Mouse (Mus musculus): ENCODE measurements around the gene Chmp6. TPM values are rescaled to one million over a fixed set of nuclear protein-coding genes. Genes with fewer than 3 reads are reported as not detected.

Chmp6 gene
- total and polyA plus RNA-seq, 2 experiments from 2014 or later = 79.5 to 121 TPM

DNA sequence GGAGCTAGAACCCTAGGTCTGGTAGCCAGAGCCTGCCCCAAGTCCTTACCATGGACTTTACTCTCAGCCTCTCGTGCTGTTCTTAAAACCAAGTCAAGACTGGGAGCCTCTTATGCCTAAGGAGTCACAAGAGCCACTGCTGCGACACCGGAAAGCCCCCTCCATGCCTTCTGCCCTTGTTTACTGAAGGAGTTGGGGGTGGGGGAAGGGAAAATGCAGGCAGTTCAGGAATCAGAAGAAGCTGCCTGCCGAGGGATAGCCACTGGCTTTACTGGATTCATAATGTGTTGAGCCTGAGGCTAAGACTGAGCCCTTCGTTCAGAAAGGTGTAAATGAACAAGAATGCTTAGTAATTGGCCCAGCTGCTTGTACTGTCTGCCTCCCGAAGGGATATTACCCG is 396 bp upstream of the Chmp6 start:
- Histone ChIP-seq H3K27me3 (ENCODE audit: insufficient read depth, low read length) (no peaks in the 10 kb centered on the region), H3K4me3 (ENCODE audit: low read depth, low read length) (peak overlapping the region; percentile 80), H3K9ac (replicated peaks; ENCODE audit: low read length, poor library complexity, severe bottlenecking) (peak overlapping the region; percentile 77), H3K27ac (ENCODE audit: low read depth, low read length) (peak overlapping the region; percentile 80), H3K9me3 (ENCODE audit: low read length) (no peaks in the 10 kb centered on the region), H3K4me2 (ENCODE audit: low read depth, low read length, poor library complexity, severe bottlenecking) (peak overlapping the region; percentile 87), H3K4me1 (ENCODE audit: insufficient read depth, low read length) (peaks cover 11% of the 10 kb centered on the region), H3K36me3 (ENCODE audit: insufficient read depth, low read length) (peaks cover 19% of the 10 kb centered on the region)
- 7% methylated on average over 7 of the region's 7 CpGs for WGBS
- no peak for TF ChIP-seq CTCF (IDR thresholded peaks at IDR 0.05)
- ATAC-seq (ENCODE audit: low FRiP score) = no peak
- DNase-seq (ENCODE audit: low spot score) = no peak

DNA sequence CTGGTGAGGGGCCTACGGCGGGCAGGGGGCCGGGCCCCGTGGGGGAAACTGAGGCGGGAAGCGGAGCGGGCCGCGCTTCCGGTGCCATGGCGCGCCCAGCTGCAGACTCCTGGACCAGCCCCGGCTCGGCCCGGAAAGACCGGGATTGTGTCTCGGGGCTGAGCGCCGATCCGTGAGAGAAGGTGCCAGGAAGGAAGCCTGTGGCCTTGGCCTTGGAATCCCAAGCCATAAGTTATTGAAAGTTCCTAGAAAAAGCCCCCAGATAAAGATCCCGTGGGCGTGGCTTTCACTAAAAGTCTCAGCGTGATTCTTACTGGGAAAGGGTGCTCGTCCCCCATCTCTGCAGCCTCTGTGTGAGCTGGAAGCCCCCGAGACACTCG is 684 bp downstream of the Chmp6 start:
- peak overlapping the region; percentile 87 for H3K4me2 ChIP-seq (ENCODE audit: low read depth, low read length, poor library complexity, severe bottlenecking)
- peak overlapping the region; percentile 80 for H3K4me3 ChIP-seq (ENCODE audit: low read depth, low read length)
- no peaks in the 10 kb centered on the region for H3K27me3 ChIP-seq (ENCODE audit: insufficient read depth, low read length)
- H3K36me3 ChIP-seq (ENCODE audit: insufficient read depth, low read length) = peaks cover 29% of the 10 kb centered on the region
- no peaks in the 10 kb centered on the region for H3K9me3 ChIP-seq (ENCODE audit: low read length)
- peak; percentile 17; the same call in 1 of the 2 replicates for ATAC-seq (ENCODE audit: low FRiP score)
- peak overlapping the region; percentile 77 for H3K9ac ChIP-seq (replicated peaks; ENCODE audit: low read length, poor library complexity, severe bottlenecking)
- DNase-seq (ENCODE audit: low spot score) = no peak
- H3K27ac ChIP-seq (ENCODE audit: low read depth, low read length) = peak overlapping the region; percentile 80
- peaks cover 11% of the 10 kb centered on the region for H3K4me1 ChIP-seq (ENCODE audit: insufficient read depth, low read length)
- TF ChIP-seq CTCF (IDR thresholded peaks at IDR 0.05) = no peak
- under 1% methylated on average over 26 of the region's 26 CpGs for WGBS

DNA sequence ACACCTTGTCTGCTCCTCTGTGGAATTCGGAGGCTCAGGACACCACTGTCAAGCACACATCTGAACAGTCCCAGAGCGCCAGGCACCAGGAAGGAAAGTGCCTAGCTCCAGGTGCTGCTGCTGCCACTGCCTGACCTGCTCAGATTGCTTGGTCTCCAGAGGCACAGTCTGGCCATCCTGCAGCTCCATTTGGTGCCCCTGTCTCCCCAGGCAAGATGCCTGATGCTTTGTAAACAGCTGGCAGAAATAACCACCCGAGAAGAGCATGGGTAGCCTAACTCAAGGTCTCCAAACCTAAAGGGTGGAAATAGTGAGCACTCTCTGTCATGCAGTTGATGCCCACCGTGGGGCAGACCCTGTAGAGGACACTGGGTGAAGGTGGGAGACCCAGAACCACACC is 1.1 kb downstream of the Chmp6 start:
- Histone ChIP-seq H3K4me2 (ENCODE audit: low read depth, low read length, poor library complexity, severe bottlenecking) (peak overlapping the region; percentile 87), H3K4me1 (ENCODE audit: insufficient read depth, low read length) (peaks cover 11% of the 10 kb centered on the region), H3K27ac (ENCODE audit: low read depth, low read length) (peak overlapping the region; percentile 80; the same call in 1 of the 2 replicates), H3K9ac (replicated peaks; ENCODE audit: low read length, poor library complexity, severe bottlenecking) (peak overlapping the region; percentile 77), H3K27me3 (ENCODE audit: insufficient read depth, low read length) (no peaks in the 10 kb centered on the region), H3K36me3 (ENCODE audit: insufficient read depth, low read length) (peaks cover 34% of the 10 kb centered on the region), H3K9me3 (ENCODE audit: low read length) (no peaks in the 10 kb centered on the region), H3K4me3 (ENCODE audit: low read depth, low read length) (peak overlapping the region; percentile 80)
- WGBS = 17% methylated on average over 4 of the region's 4 CpGs
- no peak for TF ChIP-seq CTCF (IDR thresholded peaks at IDR 0.05)
- DNase-seq (ENCODE audit: low spot score) (no peak), ATAC-seq (ENCODE audit: low FRiP score) (no peak)

DNA sequence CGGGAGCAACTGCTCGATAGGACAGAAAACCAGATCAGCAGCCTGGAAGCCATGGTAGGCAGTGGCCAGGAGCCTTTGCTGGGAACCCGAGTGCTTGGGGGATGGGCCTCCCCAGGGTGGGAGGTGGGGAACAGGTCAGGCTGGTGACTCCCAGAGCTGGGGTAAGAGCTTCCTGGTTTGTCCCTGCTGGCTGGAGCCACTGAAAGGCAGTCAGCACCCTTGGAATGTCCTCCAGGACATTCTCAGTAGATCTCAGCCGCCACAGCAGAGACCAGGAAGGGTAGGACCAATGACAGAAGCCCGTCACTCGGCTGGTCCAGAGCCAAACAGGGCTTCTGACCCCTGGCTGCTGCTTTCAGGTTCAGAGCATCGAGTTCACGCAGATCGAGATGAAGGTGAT is 2.4 kb downstream of the Chmp6 start:
- H3K9ac ChIP-seq (replicated peaks; ENCODE audit: low read length, poor library complexity, severe bottlenecking) = no peak overlapping the region
- no peaks in the 10 kb centered on the region for H3K9me3 ChIP-seq (ENCODE audit: low read length)
- TF ChIP-seq CTCF (IDR thresholded peaks at IDR 0.05) = no peak
- no peak overlapping the region for H3K4me2 ChIP-seq (ENCODE audit: low read depth, low read length, poor library complexity, severe bottlenecking)
- no peak overlapping the region for H3K27ac ChIP-seq (ENCODE audit: low read depth, low read length)
- peaks cover 11% of the 10 kb centered on the region for H3K4me1 ChIP-seq (ENCODE audit: insufficient read depth, low read length)
- no peaks in the 10 kb centered on the region for H3K27me3 ChIP-seq (ENCODE audit: insufficient read depth, low read length)
- no peak overlapping the region for H3K4me3 ChIP-seq (ENCODE audit: low read depth, low read length)
- no peak for DNase-seq (ENCODE audit: low spot score)
- peaks cover 40% of the 10 kb centered on the region for H3K36me3 ChIP-seq (ENCODE audit: insufficient read depth, low read length)
- WGBS = 92% methylated on average over 9 of the region's 9 CpGs
- no peak for ATAC-seq (ENCODE audit: low FRiP score)

DNA sequence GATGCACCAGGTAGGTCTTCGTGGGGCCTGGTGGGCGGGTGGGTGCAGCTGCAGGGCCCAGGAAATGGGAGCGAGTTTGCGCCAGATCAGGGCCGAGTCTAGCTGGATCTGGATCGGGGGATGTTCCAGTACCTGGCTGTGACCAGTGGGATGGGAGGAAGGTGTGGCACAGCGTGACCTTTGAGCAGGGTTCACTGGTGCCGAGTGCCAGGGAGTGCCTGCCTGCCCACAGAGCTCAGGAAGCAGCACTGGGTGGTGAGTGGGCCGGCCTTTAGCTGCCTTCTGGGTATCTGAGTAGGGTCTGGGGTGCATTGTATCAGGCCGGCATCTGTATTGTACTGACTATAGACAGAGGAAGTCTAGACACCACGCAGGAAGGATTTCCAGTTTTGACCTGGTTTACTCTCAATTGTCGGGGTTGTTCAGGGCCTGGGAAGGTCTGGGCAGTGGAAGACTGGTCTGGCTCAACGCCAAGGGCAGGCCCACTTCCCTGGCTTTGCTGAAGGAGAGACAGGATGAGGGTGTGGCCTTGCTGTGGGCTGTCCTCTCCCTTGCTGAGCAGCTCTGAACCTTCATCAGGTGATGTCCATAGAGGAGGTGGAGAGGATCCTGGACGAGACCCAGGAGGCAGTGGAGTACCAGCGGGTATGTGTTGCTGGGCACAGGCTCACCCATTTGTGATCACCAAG is 3.0 kb downstream of the Chmp6 start:
- WGBS = 88% methylated on average over 15 of the region's 15 CpGs
- Histone ChIP-seq H3K36me3 (ENCODE audit: insufficient read depth, low read length) (peaks cover 41% of the 10 kb centered on the region), H3K9ac (replicated peaks; ENCODE audit: low read length, poor library complexity, severe bottlenecking) (no peak overlapping the region), H3K4me3 (ENCODE audit: low read depth, low read length) (no peak overlapping the region), H3K9me3 (ENCODE audit: low read length) (no peaks in the 10 kb centered on the region), H3K4me1 (ENCODE audit: insufficient read depth, low read length) (peaks cover 11% of the 10 kb centered on the region), H3K27ac (ENCODE audit: low read depth, low read length) (no peak overlapping the region), H3K27me3 (ENCODE audit: insufficient read depth, low read length) (no peaks in the 10 kb centered on the region), H3K4me2 (ENCODE audit: low read depth, low read length, poor library complexity, severe bottlenecking) (no peak overlapping the region)
- no peak for DNase-seq (ENCODE audit: low spot score)
- TF ChIP-seq CTCF (IDR thresholded peaks at IDR 0.05) = no peak
- ATAC-seq (ENCODE audit: low FRiP score) = no peak

DNA sequence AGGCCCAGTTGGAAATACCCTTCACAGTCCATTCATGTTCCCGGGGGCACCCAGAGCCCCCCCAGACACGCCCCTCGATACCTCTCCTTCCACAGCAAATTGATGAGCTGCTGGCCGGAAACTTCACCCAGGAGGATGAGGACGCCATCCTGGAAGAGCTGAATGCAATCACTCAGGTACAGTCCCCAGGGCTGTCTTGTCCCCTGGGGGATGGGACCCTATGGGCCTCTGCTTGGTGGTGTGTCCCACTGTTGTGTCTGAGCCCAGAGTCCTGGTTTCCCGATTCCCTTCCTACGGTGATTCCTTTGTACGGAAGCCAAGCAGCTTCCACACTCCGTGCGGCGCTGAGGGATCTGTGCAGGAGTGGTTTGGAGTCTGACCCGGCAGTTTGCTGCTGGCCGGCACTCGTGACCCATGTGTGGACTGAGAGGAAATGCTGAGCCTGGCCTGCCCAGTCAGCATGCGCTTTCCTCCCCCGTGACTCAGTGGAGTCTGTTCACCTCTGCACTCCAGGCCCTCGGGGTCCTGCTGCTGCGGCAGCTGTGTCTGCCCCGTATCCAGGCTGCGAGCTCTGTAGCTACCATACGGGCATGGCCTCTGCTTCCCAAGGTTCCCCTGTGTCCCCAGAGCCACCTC is 3.7 kb downstream of the Chmp6 start:
- no peak for ATAC-seq (ENCODE audit: low FRiP score)
- no peak overlapping the region for H3K4me3 ChIP-seq (ENCODE audit: low read depth, low read length)
- no peaks in the 10 kb centered on the region for H3K27me3 ChIP-seq (ENCODE audit: insufficient read depth, low read length)
- H3K9ac ChIP-seq (replicated peaks; ENCODE audit: low read length, poor library complexity, severe bottlenecking) = no peak overlapping the region
- 90% methylated on average over 21 of the region's 21 CpGs for WGBS
- no peak for TF ChIP-seq CTCF (IDR thresholded peaks at IDR 0.05)
- no peak overlapping the region for H3K27ac ChIP-seq (ENCODE audit: low read depth, low read length)
- peaks cover 11% of the 10 kb centered on the region for H3K4me1 ChIP-seq (ENCODE audit: insufficient read depth, low read length)
- no peak overlapping the region for H3K4me2 ChIP-seq (ENCODE audit: low read depth, low read length, poor library complexity, severe bottlenecking)
- DNase-seq (ENCODE audit: low spot score) = no peak
- H3K9me3 ChIP-seq (ENCODE audit: low read length) = no peaks in the 10 kb centered on the region
- peaks cover 41% of the 10 kb centered on the region for H3K36me3 ChIP-seq (ENCODE audit: insufficient read depth, low read length)
